Mouse (Mus musculus): ENCODE measurements around the gene Itfg2. TPM values are rescaled to one million over a fixed set of nuclear protein-coding genes. Genes with fewer than 3 reads are reported as not detected.

Gene Itfg2
- polyA plus RNA-seq, 1 experiment, result 18.7 TPM

Other genes starting within 250 kb of the Itfg2 start
- gene Tead4, start 124.1 kb downstream of the Itfg2 start, polyA plus RNA-seq (2012; rRNA removed), result 0.77 and 0.84 TPM in 2 replicates
- gene Tulp3, start 69.1 kb downstream of the Itfg2 start, polyA plus RNA-seq (2012; rRNA removed), result 4.0 and 4.7 TPM in 2 replicates
- 16.7 and 21.3 TPM in 2 replicates for gene Rhno1, start 62.0 kb downstream of the Itfg2 start, polyA plus RNA-seq (2012; rRNA removed)
- gene Foxm1, start 62.0 kb downstream of the Itfg2 start, polyA plus RNA-seq (2012; rRNA removed), result 24.8 and 30.4 TPM in 2 replicates
- gene Tex52, start 49.5 kb downstream of the Itfg2 start, polyA plus RNA-seq (2012; rRNA removed), result 0.06 and 0.22 TPM in 2 replicates
- gene Gm44596, start 49.4 kb downstream of the Itfg2 start, polyA plus RNA-seq (2012; rRNA removed), result not detected in 2 replicates
- gene Nrip2, start 25.6 kb downstream of the Itfg2 start, polyA plus RNA-seq (2012; rRNA removed), result 0.51 and 0.69 TPM in 2 replicates
- 162 and 189 TPM in 2 replicates for gene Fkbp4, start 13.7 kb upstream of the Itfg2 start, polyA plus RNA-seq (2012; rRNA removed)
- 0.02 and 0.15 TPM in 2 replicates for gene Pzp, start 101.8 kb upstream of the Itfg2 start, polyA plus RNA-seq (2012; rRNA removed)
- 0.24 and 0.71 TPM in 2 replicates for gene A2ml1, start 156.7 kb upstream of the Itfg2 start, polyA plus RNA-seq (2012; rRNA removed)
- 0.30 and 0.41 TPM in 2 replicates for gene Klrb1a, start 198.6 kb upstream of the Itfg2 start, polyA plus RNA-seq (2012; rRNA removed)
- 252 and 368 TPM in 2 replicates for gene Clec2h, start 237.5 kb upstream of the Itfg2 start, polyA plus RNA-seq (2012; rRNA removed)

Data from large intestine, adult 2 months (tissue).